Mouse (Mus musculus) embryonic facial prominence, embryonic 14.5 days (tissue): ENCODE results near the gene Spa17. TPM values are rescaled to one million over a fixed set of nuclear protein-coding genes. Genes with fewer than 3 reads are reported as not detected.
A peak's percentile ranks its signal among the peaks of the same experiment; 100 is the strongest.

Experiments
- ATAC-seq: fragments of 200-750 bp; cut with Nextera tagmentation; 2 replicates; pipeline ENCODE4 v1.8.0; 2017; ENCODE audit warnings: low read depth, moderate number of reproducible peaks, moderate TSS enrichment
- DNase-seq: peaks from one replicate; pipeline ENCODE4 v3.0.0-alpha.2; 2015; ENCODE audit warnings: low spot score
- H3K27ac ChIP-seq: fragments of 300-500 bp; sonication (generic); replicated peaks from 2 replicates; pipeline ENCODE4 v1.5.1; 2014; ENCODE audit warnings: low read depth, mild to moderate bottlenecking, low read length, moderate library complexity
- H3K27me3 ChIP-seq: fragments of 300-500 bp; sonication (generic); replicated peaks from 2 replicates; pipeline ENCODE4 v1.6.1; 2014; ENCODE audit warnings: low read length; ENCODE audit not compliant: control insufficient read depth, insufficient read depth
- H3K36me3 ChIP-seq: fragments of 300-500 bp; sonication (generic); 2 replicates; pipeline ENCODE4 v1.6.1; 2014; ENCODE audit warnings: low read length, mixed read lengths; ENCODE audit not compliant: control insufficient read depth, insufficient read depth
- H3K4me1 ChIP-seq: fragments of 300-500 bp; sonication (generic); 2 replicates; pipeline ENCODE4 v1.6.1; 2014; ENCODE audit warnings: antibody characterized with exemption, low read length; ENCODE audit not compliant: control insufficient read depth, insufficient read depth
- H3K4me2 ChIP-seq: fragments of 300-500 bp; sonication (generic); 2 replicates; pipeline ENCODE4 v1.6.1; 2014; ENCODE audit warnings: low read depth, mild to moderate bottlenecking, low read length, moderate library complexity, mixed read lengths
- H3K4me3 ChIP-seq: fragments of 300-500 bp; sonication (generic); 2 replicates; pipeline ENCODE4 v1.5.1; 2014; ENCODE audit warnings: low read depth, mild to moderate bottlenecking, low read length
- H3K9ac ChIP-seq: fragments of 300-500 bp; sonication (generic); 2 replicates; pipeline ENCODE4 v1.6.1; 2014; ENCODE audit warnings: low read depth, mild to moderate bottlenecking, low read length, moderate library complexity, mixed read lengths
- H3K9me3 ChIP-seq: fragments of 300-500 bp; sonication (generic); 2 replicates; pipeline ENCODE4 v1.6.1; 2016; ENCODE audit warnings: low read length; ENCODE audit not compliant: control insufficient read depth
- WGBS: fragments of 180-500 bp; shearing (Covaris S2); extraction: QIAGEN DNeasy Blood & Tissue Kit; methylation state at CpG from one replicate; pipeline ENCODE4 v1.1.7; 2014; 5-methylcytosine and 5-hydroxymethylcytosine counted together
- polyA plus RNA-seq: library from polyadenylated mRNA; unstranded; fragments of >200 nt; fragmentation: Nextera tagmentation; extraction: Ambion mirVana; gene quantifications from 2 replicates; pipeline ENCODE4 v1.2.1, GENCODE M21; 2014

Spa17 gene
- polyA plus RNA-seq, 1 experiment from 2014 or later, result 10.2 TPM

DNA sequence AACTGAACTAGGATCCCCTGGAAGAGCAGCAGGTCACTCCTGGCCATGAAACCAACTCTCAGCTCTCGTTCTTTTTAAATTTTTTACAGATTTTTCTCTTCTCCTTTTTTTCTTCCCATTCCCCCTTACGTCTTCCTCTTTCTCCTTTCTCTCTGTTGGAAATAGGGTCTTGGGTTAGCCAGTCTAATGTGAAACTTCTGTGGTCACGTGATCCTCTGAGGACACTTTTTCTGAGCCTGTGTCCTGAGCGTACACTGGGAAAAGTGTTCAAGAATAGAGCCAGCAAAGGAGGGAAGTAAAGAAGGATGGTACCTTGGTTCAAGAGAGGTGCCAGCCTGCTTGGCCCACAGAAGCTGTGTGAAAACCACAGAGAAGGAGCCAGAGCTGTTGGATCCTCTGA lies 23.1 kb downstream of the Spa17 start:
- ATAC-seq, result no peak
- 84% methylated on average over 4 of the region's 4 CpGs for WGBS

DNA sequence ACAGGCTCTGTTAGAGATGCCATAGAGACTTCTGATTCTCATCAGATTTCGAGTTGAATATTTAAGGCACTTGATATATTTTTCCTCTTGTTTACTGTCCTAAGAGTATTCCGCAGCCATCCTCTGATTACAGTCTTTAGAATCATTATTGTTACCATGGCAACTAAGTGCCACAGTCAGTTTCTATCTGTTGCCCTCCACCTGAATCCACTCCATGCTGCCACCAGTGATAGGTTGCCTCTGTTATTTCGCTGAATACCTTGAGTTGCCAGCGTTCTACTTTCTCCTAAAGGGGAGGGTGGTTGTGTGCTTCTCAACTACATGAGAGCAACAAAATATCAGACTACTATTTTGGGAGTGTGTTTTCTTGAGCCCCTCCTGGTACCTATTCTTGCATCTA lies 26.8 kb downstream of the Spa17 start:
- Histone ChIP-seq H3K36me3 (no peaks in the 10 kb centered on the region), H3K4me1 (no peaks in the 10 kb centered on the region), H3K27ac (no peak overlapping the region), H3K4me2 (no peak overlapping the region), H3K27me3 (no peaks in the 10 kb centered on the region), H3K9ac (no peak overlapping the region), H3K9me3 (no peaks in the 10 kb centered on the region), H3K4me3 (no peak overlapping the region)
- ATAC-seq, result no peak
- no peak for DNase-seq
- 79% methylated on average over 4 of the region's 4 CpGs for WGBS

More for the DNA sequence above, 23.1 kb downstream of the Spa17 start:
- Histone ChIP-seq H3K9me3 (no peaks in the 10 kb centered on the region), H3K27me3 (no peaks in the 10 kb centered on the region), H3K4me2 (no peak overlapping the region), H3K36me3 (no peaks in the 10 kb centered on the region), H3K4me3 (no peak overlapping the region), H3K9ac (no peak overlapping the region), H3K27ac (no peak overlapping the region), H3K4me1 (no peaks in the 10 kb centered on the region)
- no peak for DNase-seq

GRCm38 (mm10) chr9:37583594-37583993 lies 29.9 kb downstream of the Spa17 start:
- 85% methylated on average over 5 of the region's 5 CpGs for WGBS
- ATAC-seq (no peak), DNase-seq (no peak)
- no peak overlapping the region for H3K4me3 ChIP-seq
- H3K4me2 ChIP-seq, result no peak overlapping the region
- H3K9ac ChIP-seq, result no peak overlapping the region
- H3K9me3 ChIP-seq, result no peaks in the 10 kb centered on the region
- H3K4me1 ChIP-seq, result no peaks in the 10 kb centered on the region
- no peaks in the 10 kb centered on the region for H3K27me3 ChIP-seq
- no peak overlapping the region for H3K27ac ChIP-seq
- H3K36me3 ChIP-seq, result no peaks in the 10 kb centered on the region

- H3K4me1 ChIP-seq, result no peaks in the 10 kb centered on the region; the same call in 1 of the 2 replicates
- H3K9ac ChIP-seq, result no peak overlapping the region
- no peaks in the 10 kb centered on the region for H3K27me3 ChIP-seq
- peak overlapping the region; percentile 36 for H3K4me2 ChIP-seq
- no peak overlapping the region for H3K4me3 ChIP-seq
- WGBS, result 20% methylated on average over 13 of the region's 14 CpGs
- DNase-seq (peak; percentile 68), ATAC-seq (peak; percentile 88)
- H3K27ac ChIP-seq, result no peak overlapping the region
- no peaks in the 10 kb centered on the region for H3K36me3 ChIP-seq
- H3K9me3 ChIP-seq, result no peaks in the 10 kb centered on the region
Observed at GRCm38 (mm10) chr9:37576436-37576930, 37.0 kb downstream of the Spa17 start.

- 59% methylated on average over 3 of the region's 3 CpGs for WGBS
- H3K27ac ChIP-seq, result no peak overlapping the region
- no peaks in the 10 kb centered on the region for H3K9me3 ChIP-seq
- H3K9ac ChIP-seq, result no peak overlapping the region
- H3K36me3 ChIP-seq, result no peaks in the 10 kb centered on the region
- no peaks in the 10 kb centered on the region for H3K27me3 ChIP-seq
- DNase-seq, result no peak
- H3K4me3 ChIP-seq, result no peak overlapping the region
- H3K4me1 ChIP-seq, result peaks cover 8% of the 10 kb centered on the region
- ATAC-seq, result no peak
- no peak overlapping the region for H3K4me2 ChIP-seq
Observed at GRCm38 (mm10) chr9:37572204-37572876, 41.2 kb downstream of the Spa17 start.

DNA sequence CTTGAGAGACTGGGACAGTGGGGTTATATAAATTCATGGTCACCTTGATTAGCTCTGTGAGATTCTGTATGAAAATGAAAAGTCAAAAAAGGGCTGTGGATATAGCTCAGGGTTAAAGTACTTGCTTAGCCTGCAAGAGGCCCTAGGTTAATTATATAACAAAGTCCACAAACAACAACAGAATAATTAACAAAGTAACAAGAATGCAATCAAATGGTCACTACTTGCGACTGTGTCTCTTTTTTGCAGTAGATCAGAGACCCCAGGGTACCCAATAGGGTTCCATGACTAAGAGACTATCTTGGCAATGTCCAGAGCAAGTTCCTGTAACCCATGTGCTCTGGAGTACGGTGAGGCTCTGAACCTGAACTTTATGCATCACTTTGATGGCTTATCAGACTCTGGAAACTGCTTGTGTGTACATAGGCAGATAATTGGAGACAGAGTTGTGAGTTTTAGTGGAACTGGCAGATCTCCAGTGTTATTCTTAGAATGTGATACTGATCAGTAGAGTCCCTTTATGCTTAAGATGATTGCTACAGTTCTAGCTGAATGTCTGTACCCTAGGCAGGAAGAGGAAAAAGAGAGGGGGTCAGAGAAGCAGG lies 44.2 kb downstream of the Spa17 start:
- Histone ChIP-seq H3K27ac (no peak overlapping the region), H3K9ac (no peak overlapping the region), H3K9me3 (no peaks in the 10 kb centered on the region), H3K4me3 (no peak overlapping the region), H3K4me1 (peaks cover 8% of the 10 kb centered on the region; the same call in 1 of the 2 replicates), H3K4me2 (no peak overlapping the region), H3K27me3 (no peaks in the 10 kb centered on the region), H3K36me3 (no peaks in the 10 kb centered on the region)
- ATAC-seq, result no peak
- DNase-seq, result peak; percentile 32
- WGBS, result 66% methylated on average over 2 of the region's 2 CpGs

GRCm38 (mm10) chr9:37568605-37569214 lies 44.8 kb downstream of the Spa17 start:
- Histone ChIP-seq H3K4me1 (peaks cover 8% of the 10 kb centered on the region; the same call in 1 of the 2 replicates), H3K9ac (no peak overlapping the region), H3K27me3 (no peaks in the 10 kb centered on the region), H3K9me3 (no peaks in the 10 kb centered on the region), H3K4me3 (no peak overlapping the region), H3K36me3 (no peaks in the 10 kb centered on the region), H3K27ac (no peak overlapping the region), H3K4me2 (no peak overlapping the region)
- DNase-seq, result no peak
- ATAC-seq, result no peak
- WGBS, result 42% methylated on average over 4 of the region's 4 CpGs

DNA sequence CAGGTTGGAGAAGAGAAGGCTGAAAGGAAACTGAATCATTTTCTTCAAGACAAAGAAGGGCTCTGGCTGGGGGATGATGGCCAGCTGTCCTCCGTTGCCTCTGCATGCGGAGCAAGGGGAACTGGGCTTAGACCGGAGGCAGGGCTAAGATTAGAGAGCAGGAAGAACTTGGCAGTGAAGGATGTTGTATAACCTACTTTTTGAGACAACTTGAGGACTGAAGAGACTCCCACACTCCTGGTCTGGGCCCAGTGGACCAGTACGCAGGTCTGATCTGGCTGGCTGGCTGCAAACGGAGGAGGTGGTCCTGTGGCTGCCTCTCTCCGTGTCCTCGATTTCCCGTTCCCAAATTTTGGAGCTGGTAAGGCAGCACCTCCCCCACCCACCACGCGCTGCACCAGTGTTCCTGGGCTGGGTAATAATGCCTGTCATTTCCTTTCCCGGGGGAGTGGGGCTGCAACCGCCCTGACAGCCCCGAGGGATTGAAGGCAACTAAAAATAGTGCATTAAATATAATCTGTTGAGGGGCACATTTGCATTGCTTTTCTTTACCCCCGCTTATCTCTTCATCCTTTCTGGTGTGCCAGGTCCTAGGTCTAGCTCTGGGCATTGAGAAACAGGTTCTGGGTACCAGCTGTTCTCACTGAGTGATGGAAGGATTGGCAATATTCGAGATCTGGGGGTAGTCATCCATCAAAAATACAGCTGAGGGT lies 45.5 kb downstream of the Spa17 start:
- Histone ChIP-seq H3K27ac (no peak overlapping the region), H3K36me3 (no peaks in the 10 kb centered on the region), H3K9me3 (no peaks in the 10 kb centered on the region), H3K9ac (peak overlapping the region; percentile 37; the same call in 1 of the 2 replicates), H3K27me3 (no peaks in the 10 kb centered on the region), H3K4me3 (no peak overlapping the region), H3K4me1 (peaks cover 8% of the 10 kb centered on the region; the same call in 1 of the 2 replicates), H3K4me2 (peak overlapping the region; percentile 24; the same call in 1 of the 2 replicates)
- 31% methylated on average over 15 of the region's 15 CpGs for whole genome bisulfite sequencing
- peak; percentile 44; the same call in 1 of the 2 replicates for ATAC-seq
- no peak for DNase-seq
